Mouse (Mus musculus) cortical plate, adult 2 months (tissue): ENCODE results near the gene B3gnt2. TPM values are rescaled to one million over a fixed set of nuclear protein-coding genes. Genes with fewer than 3 reads are reported as not detected.

Source experiments
- H3K27ac ChIP-seq: fragments of 200-500 bp; 2 replicates; pipeline ENCODE4 v1.5.1; 2012; ENCODE audit warnings: low read length, control low read depth, inconsistent platforms; ENCODE audit not compliant: insufficient read depth
- H3K4me1 ChIP-seq: fragments of 200-500 bp; 2 replicates; pipeline ENCODE4 v1.6.1; 2011; ENCODE audit warnings: low read length; ENCODE audit not compliant: control insufficient read depth, insufficient read depth
- H3K4me3 ChIP-seq: fragments of 200-500 bp; 2 replicates; pipeline ENCODE4 v1.5.1; 2011; ENCODE audit warnings: mild to moderate bottlenecking, low read length, control low read depth; ENCODE audit not compliant: insufficient read depth
- CTCF ChIP-seq: fragments of 200-500 bp; IDR thresholded peaks from 2 replicates; pipeline ENCODE4 v1.5.1; 2011; ENCODE audit warnings: mild to moderate bottlenecking, control low read depth, low read length; ENCODE audit not compliant: insufficient read depth; ENCODE audit errors: extremely low read depth
- POLR2A ChIP-seq: fragments of 200-500 bp; IDR thresholded peaks from 2 replicates; pipeline ENCODE4 v1.6.1; 2011; ENCODE audit warnings: mild to moderate bottlenecking, low read length, control low read depth; ENCODE audit not compliant: insufficient read depth; ENCODE audit errors: extremely low read depth
- polyA plus RNA-seq: library from polyadenylated mRNA; depleted of rRNA; stranded (reverse); fragments of >200 nt; gene quantifications from 2 replicates; pipeline ENCODE4 v1.2.3, GENCODE M21; 2012

Gene B3gnt2
- polyA plus RNA-seq, 1 experiment = 11.2 TPM

GRCm38 (mm10) chr11:22781190-22781589 is 79.6 kb downstream of the B3gnt2 start:
- Histone ChIP-seq H3K27ac (no peak overlapping the region), H3K4me3 (no peak overlapping the region), H3K4me1 (peaks cover 2% of the 10 kb centered on the region; the same call in 1 of the 2 replicates)
- TF ChIP-seq CTCF = no peak
- TF ChIP-seq POLR2A = no peak

GRCm38 (mm10) chr11:22780761-22781160 is 80.0 kb downstream of the B3gnt2 start:
- H3K4me3 ChIP-seq = no peak overlapping the region
- H3K4me1 ChIP-seq = peaks cover 2% of the 10 kb centered on the region; the same call in 1 of the 2 replicates
- TF ChIP-seq CTCF (no peak), POLR2A (no peak)
- H3K27ac ChIP-seq = no peak overlapping the region

- Histone ChIP-seq H3K4me3 (no peak overlapping the region), H3K27ac (no peak overlapping the region), H3K4me1 (peaks cover 2% of the 10 kb centered on the region; the same call in 1 of the 2 replicates)
- no peak for TF ChIP-seq POLR2A
- TF ChIP-seq CTCF = no peak
Measured at GRCm38 (mm10) chr11:22779821-22780551, 80.8 kb downstream of the B3gnt2 start.

- Histone ChIP-seq H3K27ac (no peak overlapping the region), H3K4me1 (peaks cover 2% of the 10 kb centered on the region; the same call in 1 of the 2 replicates), H3K4me3 (no peak overlapping the region)
- TF ChIP-seq POLR2A (no peak), CTCF (no peak)
Measured at GRCm38 (mm10) chr11:22778596-22778995, 82.2 kb downstream of the B3gnt2 start.

- TF ChIP-seq CTCF (no peak), POLR2A (no peak)
Measured at GRCm38 (mm10) chr11:22777531-22777930, 83.2 kb downstream of the B3gnt2 start.

GRCm38 (mm10) chr11:22774821-22775220 is 85.9 kb downstream of the B3gnt2 start:
- Histone ChIP-seq H3K4me3 (no peak overlapping the region), H3K4me1 (peaks cover 1% of the 10 kb centered on the region; the same call in 1 of the 2 replicates), H3K27ac (no peak overlapping the region)
- no peak for TF ChIP-seq POLR2A
- no peak for TF ChIP-seq CTCF

More at GRCm38 (mm10) chr11:22777531-22777930, 83.2 kb downstream of the B3gnt2 start:
- no peak overlapping the region for H3K27ac ChIP-seq
- H3K4me3 ChIP-seq = no peak overlapping the region
- peaks cover 2% of the 10 kb centered on the region; the same call in 1 of the 2 replicates for H3K4me1 ChIP-seq

- TF ChIP-seq CTCF (no peak), POLR2A (no peak)
- H3K27ac ChIP-seq = no peak overlapping the region
- H3K4me1 ChIP-seq = no peaks in the 10 kb centered on the region
- no peak overlapping the region for H3K4me3 ChIP-seq
Measured at GRCm38 (mm10) chr11:22766238-22766637, 94.5 kb downstream of the B3gnt2 start.

- no peak for TF ChIP-seq POLR2A
- TF ChIP-seq CTCF = no peak
- no peaks in the 10 kb centered on the region for H3K4me1 ChIP-seq
- H3K27ac ChIP-seq = no peak overlapping the region
- no peak overlapping the region for H3K4me3 ChIP-seq
Measured at GRCm38 (mm10) chr11:22765425-22765824, 95.3 kb downstream of the B3gnt2 start.

- Histone ChIP-seq H3K4me1 (no peaks in the 10 kb centered on the region), H3K27ac (no peak overlapping the region), H3K4me3 (no peak overlapping the region)
- TF ChIP-seq POLR2A (no peak), CTCF (no peak)
Measured at GRCm38 (mm10) chr11:22763556-22764295, 97.0 kb downstream of the B3gnt2 start.

- H3K4me1 ChIP-seq = no peaks in the 10 kb centered on the region
- no peak overlapping the region for H3K27ac ChIP-seq
- TF ChIP-seq CTCF = no peak
- TF ChIP-seq POLR2A = no peak
- H3K4me3 ChIP-seq = no peak overlapping the region
Measured at GRCm38 (mm10) chr11:22763055-22763454, 97.7 kb downstream of the B3gnt2 start.
